Mouse (Mus musculus) forebrain, embryonic 12.5 days (tissue): ENCODE results near the gene Golph3l. TPM values are rescaled to one million over a fixed set of nuclear protein-coding genes. Genes with fewer than 3 reads are reported as not detected.

ENCODE experiments used
- ATAC-seq: fragments of 200-750 bp; cut with Nextera tagmentation; 2 replicates; pipeline ENCODE4 v1.8.0; 2017; ENCODE audit warnings: moderate TSS enrichment; ENCODE audit not compliant: low FRiP score
- H3K27ac ChIP-seq: fragments of 300-500 bp; sonication (generic); 2 replicates; pipeline ENCODE4 v1.5.1; 2016; ENCODE audit warnings: mild to moderate bottlenecking
- H3K27me3 ChIP-seq: fragments of 300-500 bp; sonication (generic); 2 replicates; pipeline ENCODE4 v1.6.1; 2016; ENCODE audit warnings: mild to moderate bottlenecking
- H3K36me3 ChIP-seq: fragments of 300-500 bp; sonication (generic); replicated peaks from 2 replicates; pipeline ENCODE4 v1.6.1; 2016; ENCODE audit warnings: mild to moderate bottlenecking
- H3K4me1 ChIP-seq: fragments of 300-500 bp; sonication (generic); 2 replicates; pipeline ENCODE4 v1.6.1; 2016
- H3K4me2 ChIP-seq: fragments of 300-500 bp; sonication (generic); 2 replicates; pipeline ENCODE4 v1.6.1; 2016; ENCODE audit warnings: mild to moderate bottlenecking, moderate library complexity
- H3K4me3 ChIP-seq: fragments of 300-500 bp; sonication (generic); replicated peaks from 2 replicates; pipeline ENCODE4 v1.5.1; 2016; ENCODE audit warnings: mild to moderate bottlenecking
- H3K9ac ChIP-seq: fragments of 300-500 bp; sonication (generic); 2 replicates; pipeline ENCODE4 v1.6.1; 2016; ENCODE audit warnings: mild to moderate bottlenecking
- H3K9me3 ChIP-seq: fragments of 300-500 bp; sonication (generic); 2 replicates; pipeline ENCODE4 v1.6.1; 2016
- WGBS: fragments of 180-500 bp; shearing (Covaris S2); methylation state at CpG from one replicate; pipeline ENCODE4 v1.1.7; 2016; 5-methylcytosine and 5-hydroxymethylcytosine counted together
- polyA plus RNA-seq: library from polyadenylated mRNA; unstranded; fragments of >200 nt; fragmentation: Nextera tagmentation; extraction: Ambion mirVana; gene quantifications from 2 replicates; pipeline ENCODE4 v1.2.1, GENCODE M21; 2016

Gene Golph3l
- polyA plus RNA-seq, 1 experiment from 2014 or later = 33.8 TPM

GRCm38 (mm10) chr3:95660788-95661478 is 72.2 kb downstream of the Golph3l start:
- Histone ChIP-seq H3K36me3 (peaks cover 47% of the 10 kb centered on the region), H3K9me3 (no peaks in the 10 kb centered on the region), H3K4me3 (peak overlapping the region; percentile 94), H3K4me2 (peak overlapping the region; percentile 88), H3K4me1 (peaks cover 49% of the 10 kb centered on the region), H3K9ac (peak overlapping the region; percentile 99), H3K27me3 (no peaks in the 10 kb centered on the region), H3K27ac (no peak overlapping the region)
- WGBS = 67% methylated on average over 2 of the region's 2 CpGs
- no peak for ATAC-seq

- ATAC-seq = no peak
- Histone ChIP-seq H3K9ac (no peak overlapping the region), H3K27ac (no peak overlapping the region), H3K4me2 (peak overlapping the region; percentile 19; the same call in 1 of the 2 replicates), H3K9me3 (no peaks in the 10 kb centered on the region), H3K27me3 (no peaks in the 10 kb centered on the region), H3K4me3 (no peak overlapping the region), H3K4me1 (peaks cover 49% of the 10 kb centered on the region), H3K36me3 (peaks cover 52% of the 10 kb centered on the region)
- 76% methylated on average over 7 of the region's 7 CpGs for WGBS
Observed at GRCm38 (mm10) chr3:95661945-95662715, 73.4 kb downstream of the Golph3l start.

GRCm38 (mm10) chr3:95662724-95663449 is 74.2 kb downstream of the Golph3l start:
- Histone ChIP-seq H3K9ac (no peak overlapping the region), H3K4me2 (no peak overlapping the region), H3K9me3 (no peaks in the 10 kb centered on the region), H3K27me3 (no peaks in the 10 kb centered on the region), H3K27ac (no peak overlapping the region), H3K4me1 (peaks cover 50% of the 10 kb centered on the region), H3K36me3 (peaks cover 52% of the 10 kb centered on the region), H3K4me3 (no peak overlapping the region)
- whole genome bisulfite sequencing = 89% methylated on average over 7 of the region's 7 CpGs
- ATAC-seq = no peak

- Histone ChIP-seq H3K4me2 (no peak overlapping the region), H3K4me1 (peaks cover 52% of the 10 kb centered on the region), H3K36me3 (peaks cover 53% of the 10 kb centered on the region), H3K9ac (no peak overlapping the region), H3K27ac (no peak overlapping the region), H3K4me3 (no peak overlapping the region), H3K27me3 (no peaks in the 10 kb centered on the region), H3K9me3 (no peaks in the 10 kb centered on the region)
- 87% methylated on average over 2 of the region's 2 CpGs for WGBS
- ATAC-seq = no peak
Observed at GRCm38 (mm10) chr3:95663486-95663885, 74.8 kb downstream of the Golph3l start.

- no peak overlapping the region for H3K4me3 ChIP-seq
- H3K27me3 ChIP-seq = no peaks in the 10 kb centered on the region
- WGBS = 94% methylated on average over 3 of the region's 3 CpGs
- H3K4me2 ChIP-seq = no peak overlapping the region
- no peak overlapping the region for H3K9ac ChIP-seq
- H3K36me3 ChIP-seq = peaks cover 58% of the 10 kb centered on the region
- H3K27ac ChIP-seq = no peak overlapping the region
- peaks cover 56% of the 10 kb centered on the region for H3K4me1 ChIP-seq
- no peaks in the 10 kb centered on the region for H3K9me3 ChIP-seq
- no peak for ATAC-seq
Observed at GRCm38 (mm10) chr3:95663969-95664608, 75.4 kb downstream of the Golph3l start.

- ATAC-seq = no peak
- H3K27me3 ChIP-seq = no peaks in the 10 kb centered on the region
- no peak overlapping the region for H3K4me3 ChIP-seq
- peaks cover 56% of the 10 kb centered on the region for H3K4me1 ChIP-seq
- H3K9ac ChIP-seq = no peak overlapping the region
- no peaks in the 10 kb centered on the region for H3K9me3 ChIP-seq
- H3K36me3 ChIP-seq = peaks cover 66% of the 10 kb centered on the region
- no peak overlapping the region for H3K4me2 ChIP-seq
- 87% methylated on average over 4 of the region's 4 CpGs for WGBS
- H3K27ac ChIP-seq = no peak overlapping the region
Observed at GRCm38 (mm10) chr3:95664940-95665352, 76.2 kb downstream of the Golph3l start.

- Histone ChIP-seq H3K36me3 (peaks cover 59% of the 10 kb centered on the region), H3K4me2 (no peak overlapping the region), H3K4me1 (peaks cover 44% of the 10 kb centered on the region), H3K4me3 (no peak overlapping the region), H3K27me3 (no peaks in the 10 kb centered on the region), H3K9ac (no peak overlapping the region), H3K27ac (no peak overlapping the region), H3K9me3 (no peaks in the 10 kb centered on the region)
- no peak for ATAC-seq
- WGBS = 63% methylated on average over 6 of the region's 6 CpGs
Observed at GRCm38 (mm10) chr3:95666124-95666844, 77.5 kb downstream of the Golph3l start.

GRCm38 (mm10) chr3:95667521-95667920 is 78.8 kb downstream of the Golph3l start:
- H3K4me1 ChIP-seq = peaks cover 35% of the 10 kb centered on the region
- no peak overlapping the region for H3K4me2 ChIP-seq
- peak; percentile 16; the same call in 1 of the 2 replicates for ATAC-seq
- H3K27me3 ChIP-seq = no peaks in the 10 kb centered on the region
- WGBS = 72% methylated on average over 4 of the region's 4 CpGs
- no peaks in the 10 kb centered on the region for H3K9me3 ChIP-seq
- peak overlapping the region; percentile 80 for H3K27ac ChIP-seq
- peaks cover 50% of the 10 kb centered on the region for H3K36me3 ChIP-seq
- no peak overlapping the region for H3K4me3 ChIP-seq
- H3K9ac ChIP-seq = 0 out of 2 replicates have a peak overlapping the region, but pooled peaks have one; percentile 3

- Histone ChIP-seq H3K36me3 (peaks cover 45% of the 10 kb centered on the region), H3K9me3 (no peaks in the 10 kb centered on the region), H3K4me1 (peaks cover 34% of the 10 kb centered on the region), H3K27ac (peak overlapping the region; percentile 80), H3K9ac (0 out of 2 replicates have a peak overlapping the region, but pooled peaks have one; percentile 3), H3K27me3 (no peaks in the 10 kb centered on the region), H3K4me3 (no peak overlapping the region), H3K4me2 (no peak overlapping the region)
- WGBS = 31% methylated on average over 7 of the region's 7 CpGs
- ATAC-seq = peak; percentile 36; the same call in 1 of the 2 replicates
Observed at GRCm38 (mm10) chr3:95668026-95668425, 79.3 kb downstream of the Golph3l start.
